Mouse (Mus musculus): ENCODE measurements around the gene Lmbr1l.
"Not testable (repeated sequence)": the region's sequence is repeated elsewhere in the genome, so short reads cannot be mapped to it uniquely, and the experiment has no call there.

Lmbr1l gene

DNA sequence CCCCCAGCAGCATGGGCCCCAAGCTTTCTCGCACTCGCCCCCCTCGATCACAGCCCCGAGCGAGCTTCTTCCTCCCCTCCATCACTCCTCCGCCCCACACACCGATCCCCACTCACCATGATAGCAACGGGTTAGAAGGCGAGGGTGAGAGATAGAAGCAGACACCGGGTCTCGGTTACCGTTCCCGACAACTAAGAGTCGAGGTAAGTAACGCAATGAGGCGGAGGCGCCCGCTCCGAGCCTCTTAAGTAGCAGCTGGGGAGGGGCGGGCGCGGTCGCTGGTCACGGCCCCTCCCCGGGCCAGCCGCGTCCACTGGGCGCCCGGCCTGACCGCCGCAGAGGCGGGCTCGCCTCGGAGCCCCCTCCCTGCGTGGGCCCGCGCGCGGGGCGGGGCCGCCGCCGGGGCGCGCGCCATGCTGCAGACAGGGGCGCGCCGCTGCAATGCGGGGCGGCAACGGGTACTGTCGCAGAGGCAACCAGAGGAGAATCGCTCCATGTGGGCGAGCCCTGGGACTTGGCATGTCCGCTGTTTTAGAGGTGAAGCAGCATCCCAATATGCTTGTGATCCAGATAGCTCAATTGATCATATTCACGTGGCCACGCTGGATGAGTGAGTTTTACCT lies 16.3 kb upstream of the Lmbr1l start, which contains the start of gene Tuba1b:
TSS of gene Tuba1b (minus strand) at position 349 of the 623 bp plus-strand sequence.
- peak; percentile 78 for DNase-seq (ENCODE audit: low read depth, low spot score)

GRCm38 (mm10) chr15:98933833-98934216 lies 15.8 kb upstream of the Lmbr1l start:
- peak; percentile 95 for DNase-seq (ENCODE audit: low read depth, low spot score)

GRCm38 (mm10) chr15:98933004-98933671 lies 15.1 kb upstream of the Lmbr1l start:
- not testable (repeated sequence) for DNase-seq (ENCODE audit: low read depth, low spot score)

DNA sequence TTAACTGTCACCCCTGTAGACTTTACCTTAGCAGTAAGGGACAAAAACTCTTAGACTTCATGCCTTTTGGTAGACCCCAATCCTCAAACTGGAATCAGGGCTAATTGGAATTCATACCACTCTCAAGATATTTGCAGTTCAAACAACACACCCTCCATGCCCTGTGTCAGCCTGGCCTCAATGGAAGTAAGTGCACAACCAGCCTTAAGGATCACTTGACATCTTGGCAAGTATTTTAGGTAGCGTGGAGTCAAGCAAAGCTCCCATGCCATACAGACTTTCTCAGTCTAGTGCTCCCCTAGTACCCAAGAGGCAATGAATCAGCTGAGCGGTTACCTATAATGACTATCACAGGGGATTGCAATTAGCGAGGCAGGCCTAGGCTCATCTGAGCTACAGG lies 13.0 kb upstream of the Lmbr1l start:
- DNase-seq (ENCODE audit: low read depth, low spot score), result no peak

DNA sequence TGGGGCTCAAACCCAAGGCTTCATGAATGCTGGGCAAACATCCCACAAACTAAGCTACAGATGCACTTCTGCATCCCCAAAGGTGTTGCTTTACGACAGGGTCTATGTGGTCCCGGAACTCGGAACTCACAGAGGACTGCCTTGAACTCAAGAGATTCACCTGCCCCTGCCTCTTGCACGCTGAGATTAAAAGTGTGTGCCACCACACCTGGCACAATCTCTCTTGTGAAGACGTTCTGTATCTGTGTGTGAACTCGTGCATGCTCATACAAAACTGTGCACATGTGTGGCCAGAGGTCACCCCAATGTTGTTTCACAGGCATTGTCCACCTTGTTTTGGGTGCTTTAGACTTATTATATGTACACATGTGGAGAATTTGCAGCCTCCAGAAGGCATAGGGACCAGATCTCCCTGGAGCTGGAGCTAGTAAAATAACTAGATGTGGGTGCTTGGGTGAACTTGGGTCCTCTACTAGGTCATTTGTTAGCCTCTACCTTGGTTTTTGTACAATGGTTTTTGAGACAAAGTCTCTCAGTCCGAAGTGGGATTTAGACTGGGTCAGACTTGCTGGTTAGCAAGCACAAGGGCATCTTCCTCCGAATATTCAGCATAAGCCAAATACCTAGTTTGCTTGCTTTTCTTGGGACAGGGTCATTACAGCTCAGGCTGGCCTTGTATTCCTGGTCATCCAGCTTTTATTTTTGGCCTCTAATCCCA lies 12.1 kb upstream of the Lmbr1l start:
- DNase-seq (ENCODE audit: low read depth, low spot score), result no peak

GRCm38 (mm10) chr15:98928598-98929240 lies 10.7 kb upstream of the Lmbr1l start:
- DNase-seq (ENCODE audit: low read depth, low spot score), result no peak

DNA sequence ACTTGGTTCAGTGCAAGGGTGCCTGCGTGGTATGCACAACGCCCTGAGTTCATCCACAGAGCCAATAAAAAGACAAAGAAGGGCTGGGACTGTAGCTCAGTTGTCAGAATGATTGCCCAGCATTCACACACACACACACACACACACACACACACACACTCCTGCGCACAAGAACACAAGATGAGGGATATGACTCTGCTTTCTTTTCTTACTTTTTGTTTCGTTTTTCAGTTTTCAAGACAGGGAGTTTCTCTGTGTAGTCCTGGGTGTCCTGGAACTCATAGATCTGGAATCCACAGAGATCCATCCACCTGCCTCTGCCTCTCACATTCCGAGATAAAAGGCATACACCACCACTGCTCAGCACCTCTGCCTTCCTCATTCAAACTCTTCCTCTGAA lies 9.5 kb upstream of the Lmbr1l start:
- DNase-seq (ENCODE audit: low read depth, low spot score), result no peak

DNA sequence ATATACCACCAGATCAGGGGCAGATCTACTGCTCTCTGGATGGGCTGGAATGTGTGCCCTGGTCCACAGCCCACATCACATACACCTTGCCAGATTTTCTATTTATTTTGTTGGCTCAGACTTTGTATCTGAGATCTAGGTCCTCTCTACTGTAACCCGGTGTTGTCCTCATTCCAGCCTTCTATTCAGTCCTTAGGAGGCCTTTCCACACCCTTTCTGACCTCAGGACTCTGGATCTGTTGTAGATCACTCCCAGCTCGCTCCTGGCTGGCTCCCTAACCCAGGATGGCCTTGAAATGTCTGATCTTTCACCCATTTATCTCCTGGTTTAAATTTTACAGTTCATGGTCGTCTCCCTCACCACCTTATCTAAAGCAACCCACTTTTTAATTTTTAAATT lies 6.7 kb upstream of the Lmbr1l start:
- DNase-seq (ENCODE audit: low read depth, low spot score), result no peak

DNA sequence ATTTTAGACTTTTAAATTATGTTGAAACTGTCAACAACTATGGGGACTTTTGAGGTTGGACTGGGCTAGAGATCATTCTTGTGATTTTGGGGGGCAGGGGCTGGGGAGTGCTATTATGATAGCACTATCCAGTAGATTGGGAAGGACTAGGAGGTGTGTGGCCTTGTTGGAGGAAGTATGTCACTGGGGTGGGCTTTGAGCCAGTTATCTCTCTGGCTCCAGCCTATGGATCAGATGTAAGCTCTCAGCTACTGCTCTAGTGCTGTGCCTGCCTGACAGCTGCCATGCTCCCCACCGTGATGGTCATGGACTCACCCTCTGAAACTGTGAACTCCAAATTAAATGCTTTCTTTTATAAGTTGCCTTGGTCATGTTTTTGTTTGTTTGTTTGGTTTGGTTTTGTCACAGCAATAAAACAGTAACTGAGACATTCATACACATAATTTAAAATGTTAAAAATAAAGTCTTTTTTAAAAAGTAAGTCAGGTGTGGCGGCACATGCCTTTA lies 5.1 kb upstream of the Lmbr1l start:
- no peak for DNase-seq (ENCODE audit: low read depth, low spot score)

DNA sequence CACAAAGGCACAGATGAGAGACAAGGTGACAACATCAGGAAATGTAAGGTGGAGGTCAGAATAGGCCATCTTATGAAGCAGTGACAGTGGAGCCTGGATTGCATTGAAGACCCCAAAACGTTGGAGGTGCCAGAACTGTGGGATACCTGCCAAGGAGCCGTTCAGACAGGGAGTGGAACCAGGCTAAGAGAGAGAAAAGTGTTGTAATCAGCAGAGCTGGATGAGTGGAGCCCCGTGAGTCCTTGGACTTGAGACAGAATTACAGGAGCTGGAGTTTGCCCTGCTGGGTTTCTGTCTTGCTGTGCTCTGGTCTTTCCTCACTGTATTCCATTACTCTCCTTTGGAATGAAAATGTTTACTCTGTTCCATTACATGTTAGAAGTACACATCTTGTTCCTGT lies 4.5 kb upstream of the Lmbr1l start:
- no peak for DNase-seq (ENCODE audit: low read depth, low spot score)

DNA sequence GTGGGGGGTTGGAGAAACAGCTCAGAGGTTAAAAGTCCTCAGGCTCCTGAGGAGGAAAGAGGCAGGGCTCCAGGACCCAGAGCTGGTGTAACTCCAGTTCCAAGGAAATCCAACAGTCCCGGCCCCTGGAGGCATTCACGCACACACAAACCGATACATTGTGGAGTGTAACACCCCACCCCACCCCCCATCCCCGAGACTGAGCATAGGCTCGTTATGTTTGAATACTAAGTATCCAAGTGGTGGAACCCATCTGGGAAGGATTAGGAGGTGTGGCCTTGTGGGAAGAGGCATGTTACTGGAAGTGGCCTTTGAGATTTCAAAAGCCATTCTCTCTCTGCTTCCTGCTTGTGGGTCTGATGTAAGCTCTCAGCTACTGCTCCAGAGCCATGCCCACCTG lies 3.5 kb upstream of the Lmbr1l start:
- no peak for DNase-seq (ENCODE audit: low read depth, low spot score)

DNA sequence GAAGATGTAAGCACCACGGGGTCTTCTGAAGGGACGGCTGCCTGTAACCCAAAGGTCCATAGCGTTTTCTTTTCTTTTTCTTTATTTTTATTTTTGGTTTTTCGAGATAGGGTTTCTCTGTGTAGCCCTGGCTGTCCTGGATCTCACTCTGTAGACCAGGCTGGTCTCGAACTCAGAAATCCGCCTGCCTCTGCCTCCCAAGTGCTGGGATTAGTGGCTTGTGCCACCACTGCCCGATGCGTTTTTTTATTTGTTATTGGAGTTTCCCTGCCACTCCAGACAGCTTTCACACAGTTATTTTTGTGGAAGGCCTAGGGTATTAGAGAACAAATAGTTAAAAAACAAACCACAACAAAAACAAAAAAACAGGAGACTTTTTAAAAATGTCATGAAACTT lies 466 bp upstream of the Lmbr1l start:
- DNase-seq (ENCODE audit: low read depth, low spot score), result not testable (repeated sequence)

- DNase-seq (ENCODE audit: low read depth, low spot score), result no peak
These were observed 940 bp downstream of the Lmbr1l start for GRCm38 (mm10) chr15:98917091-98917490.

DNA sequence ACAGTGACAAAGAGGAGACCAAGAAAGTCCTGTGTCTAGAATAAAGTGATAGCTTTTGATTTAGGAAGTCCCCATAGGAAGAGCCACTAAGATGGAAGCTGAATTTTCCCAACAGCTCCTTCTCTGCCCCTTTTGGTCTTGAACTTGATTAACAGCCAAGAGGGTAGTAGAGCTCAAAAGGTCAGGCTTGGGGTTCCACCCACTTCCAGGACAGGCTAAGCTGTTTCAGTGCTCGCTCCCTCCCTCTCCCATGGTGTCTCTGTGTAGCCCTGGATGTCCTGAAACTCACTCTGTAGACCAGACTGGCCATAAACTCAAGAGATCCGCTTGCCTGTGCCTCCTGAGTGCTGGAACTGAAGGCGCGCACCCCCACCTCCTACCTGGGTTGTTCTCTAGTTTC lies 2.0 kb downstream of the Lmbr1l start:
- DNase-seq (ENCODE audit: low read depth, low spot score), result no peak

DNA sequence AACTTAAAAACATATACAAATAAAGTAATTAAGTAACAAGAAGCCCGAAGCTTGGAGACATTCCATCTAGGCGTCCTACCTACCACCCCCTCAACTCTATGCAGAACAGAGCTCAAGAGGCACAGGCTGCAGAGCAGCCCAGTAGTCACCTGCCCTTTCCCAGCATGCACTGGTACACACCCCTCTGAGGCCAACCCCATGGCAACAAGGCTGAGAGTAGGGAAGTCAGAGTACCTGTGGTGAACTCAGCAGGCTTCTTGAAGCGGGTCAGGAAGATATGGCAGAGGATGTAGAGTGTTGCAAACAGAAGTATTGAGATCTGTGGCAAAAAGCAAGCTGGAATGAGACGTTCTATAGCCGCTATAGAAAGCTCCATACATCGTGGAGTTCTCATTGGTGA lies 3.1 kb downstream of the Lmbr1l start:
- DNase-seq (ENCODE audit: low read depth, low spot score), result no peak

- no peak for DNase-seq (ENCODE audit: low read depth, low spot score)
These were observed 13.3 kb downstream of the Lmbr1l start for GRCm38 (mm10) chr15:98904692-98905091.

DNA sequence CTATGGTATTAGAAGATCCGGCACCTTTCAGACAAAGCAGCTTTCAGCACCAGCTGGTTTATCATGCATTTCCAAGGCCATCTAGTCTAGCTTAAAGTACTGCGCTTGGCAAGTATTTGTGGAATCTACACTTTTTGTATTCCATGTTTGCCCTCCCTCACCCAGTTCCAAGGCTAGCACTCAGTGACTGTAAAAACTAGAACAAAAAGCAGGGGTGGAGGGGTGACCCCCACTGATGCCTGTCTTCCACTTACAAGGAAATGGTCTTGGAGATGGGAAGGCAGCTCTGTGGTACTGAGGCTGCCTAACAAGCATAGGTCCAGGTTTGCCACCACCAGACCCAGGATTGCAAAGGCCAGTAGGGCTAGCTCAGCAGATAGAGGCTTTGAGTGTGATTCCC lies 15.4 kb downstream of the Lmbr1l start:
- DNase-seq (ENCODE audit: low read depth, low spot score), result no peak

DNA sequence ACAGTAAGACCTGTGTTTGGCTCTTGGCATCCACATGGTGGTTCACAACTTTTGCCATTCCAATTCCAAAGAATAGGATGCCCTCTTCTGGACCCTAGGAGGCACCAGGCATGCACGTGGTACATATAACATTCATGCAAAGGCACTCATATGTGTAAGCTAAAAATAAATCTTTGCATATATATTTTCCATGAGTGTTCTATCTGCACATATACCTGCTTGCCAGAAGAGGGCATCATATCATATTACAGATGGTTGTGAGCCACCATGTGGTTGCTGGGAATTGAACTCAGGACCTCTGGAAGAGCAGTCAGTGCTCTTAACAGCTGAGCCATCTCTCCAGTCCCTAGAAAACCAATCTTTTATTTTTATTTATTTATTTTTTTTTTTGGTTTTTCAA lies 16.5 kb downstream of the Lmbr1l start:
- DNase-seq (ENCODE audit: low read depth, low spot score), result no peak

DNA sequence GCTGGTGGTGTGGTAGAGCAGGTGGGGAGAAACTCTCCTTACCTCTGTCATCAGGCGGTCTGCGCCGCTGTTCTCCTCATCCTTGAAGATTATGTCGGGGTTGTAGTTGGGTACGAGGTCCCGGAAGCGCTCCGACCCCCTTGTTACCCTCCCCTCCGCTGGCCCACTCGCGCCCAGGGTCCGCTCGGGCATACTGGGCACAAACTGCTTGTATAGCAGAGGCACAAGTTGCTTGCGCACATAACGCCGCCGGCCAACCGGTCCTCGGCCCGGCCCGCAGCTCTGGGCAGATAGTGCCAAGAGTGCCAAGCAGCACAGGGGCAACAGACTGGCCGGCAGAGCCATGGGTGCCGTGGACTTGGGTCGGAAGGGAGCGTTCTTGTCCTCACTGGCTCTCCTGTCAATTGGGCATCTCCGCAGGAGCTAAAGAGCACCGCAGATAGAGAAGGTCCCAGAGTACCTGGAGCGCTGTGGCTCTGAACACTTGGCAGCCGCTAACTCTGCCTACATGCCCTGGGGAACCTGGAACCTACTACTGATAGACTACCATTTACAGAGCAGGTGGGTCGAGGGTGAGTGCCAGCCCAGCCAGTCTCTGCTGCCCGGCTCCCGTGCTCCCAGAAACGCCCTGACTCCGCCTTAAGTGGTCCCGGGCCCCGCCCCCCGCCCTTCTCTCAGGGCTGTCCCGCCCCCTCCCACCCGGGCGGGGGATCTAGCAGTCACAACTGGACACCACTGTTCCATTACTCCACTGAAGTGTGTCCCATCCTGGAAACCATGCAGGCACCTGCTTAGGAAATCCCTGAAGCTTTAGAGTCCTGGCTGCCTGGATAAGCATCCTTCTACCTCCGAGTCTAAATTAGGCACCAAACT lies 19.9 kb downstream of the Lmbr1l start, which contains the start of gene Dhh:
TSS of gene Dhh (minus strand) at position 613 of the 873 bp plus-strand sequence.
- DNase-seq (ENCODE audit: low read depth, low spot score), result no peak

DNA sequence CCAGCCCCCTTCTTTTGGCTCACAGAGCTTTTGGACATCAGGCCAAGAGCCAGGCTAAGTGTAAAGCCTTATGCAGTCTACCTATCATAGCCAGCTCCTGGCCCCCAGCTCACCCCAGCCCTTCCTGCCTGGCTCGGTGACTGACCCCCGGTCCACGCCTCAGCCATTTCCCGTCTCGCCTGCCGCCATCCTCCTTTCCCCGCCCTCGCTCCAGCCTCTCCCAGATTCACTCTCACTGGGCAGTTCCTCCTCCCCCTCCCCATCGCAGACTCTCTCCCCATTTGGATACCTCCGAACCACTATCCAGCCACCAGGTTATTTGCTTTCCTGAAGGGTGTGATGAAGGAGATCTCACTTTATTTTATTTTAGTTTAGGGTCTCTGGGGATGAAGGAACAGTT lies 20.5 kb downstream of the Lmbr1l start:
- no peak for DNase-seq (ENCODE audit: low read depth, low spot score)

Measured in c-Kit-negative CD71-positive TER-119-positive erythroid progenitor cells, embryonic 14.5 days (primary cell).